Mouse (Mus musculus): Measurements from ENCODE around the gene Gmpr.
A peak's percentile ranks its signal among the peaks of the same experiment; 100 is the strongest.
"Not testable (repeated sequence)": the region's sequence is repeated elsewhere in the genome, so short reads cannot be mapped to it uniquely, and the experiment has no call there.

Gene Gmpr

GRCm38 (mm10) chr13:45507274-45508229 is at the start of gene Gmpr:
Gene Gmpr (plus strand): TSS chr13:45507444.
- peak; percentile 72 for DNase-seq

- no peak for DNase-seq
Measured at GRCm38 (mm10) chr13:45457459-45457858, 49.8 kb upstream of the Gmpr start.

- no peak for DNase-seq
Measured at GRCm38 (mm10) chr13:45460177-45460576, 47.1 kb upstream of the Gmpr start.

DNA sequence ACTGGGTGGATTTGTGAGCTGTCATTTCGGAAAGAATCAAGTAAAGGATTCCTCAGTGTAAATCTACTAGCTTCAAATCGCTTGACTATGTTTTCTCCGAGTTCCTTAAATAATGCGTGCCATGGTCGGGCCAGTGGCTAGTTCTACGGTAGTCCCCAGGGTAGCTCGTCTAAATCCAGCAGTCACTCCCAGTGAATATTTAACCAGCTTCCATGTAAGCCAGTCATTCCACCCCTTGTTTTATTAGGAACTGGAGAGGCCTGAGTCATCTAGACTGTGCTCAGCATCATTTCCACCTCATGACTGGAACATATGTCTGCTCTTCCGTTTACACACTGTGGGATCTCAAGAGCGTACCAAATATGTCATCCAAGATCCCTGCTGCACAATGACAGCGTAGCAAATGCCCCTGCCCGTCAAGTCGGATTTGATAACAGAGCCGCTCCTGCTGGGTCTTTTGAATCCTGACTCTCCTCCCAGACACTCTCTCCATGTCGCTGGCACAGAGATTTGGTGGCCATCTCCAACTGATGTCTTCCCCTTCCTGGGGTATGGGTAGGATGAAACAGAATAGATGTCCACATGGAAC is 45.8 kb upstream of the Gmpr start:
- DNase-seq = no peak

- DNase-seq = no peak
Measured at GRCm38 (mm10) chr13:45465616-45466015, 41.6 kb upstream of the Gmpr start.

DNA sequence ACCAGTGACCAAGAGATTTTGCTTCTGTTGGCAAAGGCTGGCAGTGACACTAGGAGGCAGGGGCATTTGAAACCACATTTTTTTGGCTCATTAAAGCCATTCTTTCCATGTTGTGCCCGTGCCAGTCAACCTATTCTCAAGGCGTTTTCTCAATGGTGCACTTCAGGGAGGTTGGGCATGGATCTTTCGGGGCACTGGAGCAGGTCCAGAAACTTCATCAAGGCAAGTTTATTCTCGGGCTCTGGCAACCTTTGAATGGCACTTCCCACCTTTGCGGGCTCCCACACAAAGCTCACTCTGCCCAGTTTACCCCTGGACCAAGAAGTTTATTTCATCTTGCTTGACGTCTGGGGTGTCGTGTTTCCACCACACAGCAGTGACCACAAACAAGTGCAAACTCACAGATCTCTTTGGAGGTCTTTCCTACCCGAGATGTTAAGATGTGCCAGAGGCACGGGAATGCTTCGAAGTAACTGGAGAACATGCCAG is 41.2 kb upstream of the Gmpr start:
- DNase-seq = no peak

DNA sequence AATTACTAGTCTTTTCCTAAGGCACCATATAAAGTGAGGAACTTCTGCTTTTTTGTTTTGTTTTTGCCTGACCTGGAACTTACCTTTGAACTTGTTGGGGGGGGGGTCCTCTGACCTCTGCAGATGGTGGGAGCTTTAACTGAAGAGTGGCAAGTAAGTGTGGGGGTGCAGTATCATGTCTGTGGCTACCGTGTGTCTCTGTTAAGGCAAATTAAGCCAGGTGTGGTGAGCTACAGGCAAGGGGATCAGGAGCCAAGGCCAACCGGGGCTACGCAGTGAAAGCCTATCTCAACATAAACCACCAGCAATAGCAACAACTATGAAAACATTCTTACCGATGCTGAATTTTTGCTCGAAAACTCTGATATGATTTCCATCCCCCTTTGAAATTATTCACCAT is 38.5 kb upstream of the Gmpr start:
- DNase-seq = no peak

DNA sequence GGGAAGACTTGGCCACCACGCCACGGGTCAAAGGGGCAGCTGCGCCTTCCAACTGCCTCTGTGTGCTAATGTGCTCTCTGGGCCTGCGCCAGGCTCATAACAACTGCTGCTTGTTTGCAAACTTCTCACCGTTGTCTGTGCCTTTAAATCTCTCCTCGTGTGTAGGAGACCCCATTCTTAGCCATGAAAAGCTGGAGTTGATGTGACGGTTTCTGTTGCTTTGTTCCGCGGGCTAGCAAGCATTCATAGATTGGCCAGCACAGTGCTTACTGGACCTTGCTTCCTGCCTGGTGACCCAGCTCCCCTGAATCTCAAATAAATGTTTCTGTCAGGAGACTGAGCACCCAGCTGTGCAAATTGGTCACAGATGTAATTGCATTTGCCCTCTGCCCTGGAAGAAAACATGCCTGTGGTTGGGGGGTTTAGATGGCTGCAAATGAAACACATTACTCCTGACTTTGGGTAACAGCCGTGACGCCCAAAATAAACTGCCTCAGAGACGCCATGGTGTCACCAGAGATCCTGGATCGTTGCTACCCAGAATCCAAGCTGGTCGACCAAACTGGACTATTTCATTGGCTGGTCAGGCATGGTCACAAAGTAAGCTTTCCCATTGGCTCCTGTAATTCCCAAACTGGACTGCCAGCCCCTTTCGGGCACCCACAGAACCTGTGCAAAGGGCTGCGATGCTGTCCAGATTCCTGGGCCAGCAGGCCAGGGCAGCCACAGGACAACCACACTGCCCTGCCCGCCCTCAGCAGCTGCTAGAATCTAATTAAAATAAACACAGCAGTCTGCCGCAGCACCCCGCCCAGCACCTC is 37.6 kb upstream of the Gmpr start:
- DNase-seq = peak; percentile 41

DNA sequence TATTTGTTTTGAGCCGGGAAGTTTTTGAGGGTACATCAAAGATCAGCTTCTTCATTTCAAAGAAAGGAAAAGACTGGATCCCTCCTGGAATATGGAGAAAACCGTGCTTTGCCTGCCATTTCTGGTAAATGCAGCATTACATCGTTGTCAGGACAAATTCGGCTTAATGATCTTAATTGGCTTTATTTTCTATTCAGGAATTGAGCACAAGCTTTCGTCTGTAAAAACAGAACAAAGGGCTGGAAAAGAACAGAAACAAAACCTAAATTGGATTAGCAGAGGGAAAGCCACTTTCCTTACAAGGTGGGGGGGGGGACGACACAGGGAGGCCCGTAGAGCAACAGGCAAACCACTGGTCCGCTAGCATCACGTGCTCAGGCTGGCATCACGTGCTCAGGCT is 33.9 kb upstream of the Gmpr start:
- DNase-seq = no peak

GRCm38 (mm10) chr13:45475297-45475696 is 31.9 kb upstream of the Gmpr start:
- DNase-seq = no peak

DNA sequence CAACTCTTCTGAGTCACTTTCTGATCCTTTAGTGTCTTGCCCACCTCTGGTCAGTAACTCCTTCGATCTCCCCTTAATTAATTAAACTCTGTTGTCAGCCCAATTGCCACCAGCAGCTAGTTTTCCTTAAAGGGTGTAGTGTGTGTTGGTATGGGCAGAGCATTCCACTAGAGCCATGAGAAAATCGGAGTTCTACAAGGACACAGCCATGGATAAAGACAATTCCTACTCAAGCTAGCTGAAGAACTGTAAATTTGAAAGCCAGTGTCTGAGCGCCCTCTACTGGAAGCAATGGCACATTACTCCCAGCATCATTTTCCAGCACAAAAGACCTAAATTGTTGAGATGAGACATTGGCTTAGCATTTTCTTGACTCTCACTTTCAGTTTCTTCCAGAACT is 30.1 kb upstream of the Gmpr start:
- peak; percentile 76 for DNase-seq

GRCm38 (mm10) chr13:45479951-45480350 is 27.3 kb upstream of the Gmpr start:
- DNase-seq = no peak

DNA sequence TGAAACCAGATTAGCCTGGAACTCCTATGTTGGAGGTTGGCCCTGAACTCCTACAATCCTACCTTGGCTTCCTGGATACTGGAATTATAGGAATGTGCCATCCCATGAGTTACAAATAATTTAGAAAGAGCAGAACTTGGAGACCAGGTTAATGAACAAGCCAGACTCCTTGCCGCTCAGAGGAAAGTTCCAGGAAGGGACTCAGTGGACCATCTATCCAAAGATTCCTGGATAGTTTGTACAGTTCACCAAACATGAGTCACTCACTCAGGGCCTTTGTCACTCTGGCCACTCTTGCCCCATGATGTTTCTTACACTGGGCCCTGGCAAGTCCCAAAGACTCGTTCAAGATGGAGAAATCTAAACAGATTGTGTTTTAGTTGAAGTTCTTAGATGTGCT is 24.0 kb upstream of the Gmpr start:
- no peak for DNase-seq

DNA sequence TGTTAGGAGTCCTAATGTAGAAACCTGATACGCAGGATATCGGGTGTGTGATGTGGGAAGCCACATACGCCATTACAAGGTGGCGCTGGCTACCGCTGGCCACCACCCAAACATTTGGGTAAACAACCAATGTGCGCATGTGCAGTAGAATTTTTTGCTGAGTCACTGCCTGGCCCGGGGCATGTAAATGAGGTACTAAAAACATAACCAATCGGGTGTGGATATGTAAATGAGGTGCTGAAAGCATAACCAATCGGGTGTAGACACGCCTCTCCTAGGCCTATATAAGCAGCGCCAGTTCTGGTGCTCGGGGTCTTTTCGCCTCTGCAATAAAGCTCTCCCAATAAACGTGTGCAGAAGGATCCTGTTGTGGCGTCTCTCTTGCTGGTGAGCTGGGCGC is 23.3 kb upstream of the Gmpr start:
- DNase-seq = not testable (repeated sequence)

DNA sequence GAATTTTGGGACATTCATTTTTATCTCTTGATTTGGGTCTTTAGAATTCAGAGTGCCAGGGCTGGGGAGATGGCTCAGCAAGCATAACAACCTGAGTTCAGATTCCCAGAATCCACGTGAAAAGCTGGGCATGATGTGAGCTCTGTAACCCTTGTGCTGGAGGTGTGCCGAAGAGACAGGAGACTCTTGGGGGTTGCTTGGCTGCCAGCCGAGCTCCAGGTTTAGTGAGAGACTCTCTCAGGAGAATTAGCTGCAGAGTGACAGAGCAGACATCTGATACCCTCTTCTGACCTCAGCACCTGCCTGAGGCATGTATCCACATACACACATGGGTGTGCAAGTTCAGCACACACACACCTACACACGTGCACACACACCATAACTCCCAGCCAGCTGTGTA is 21.6 kb upstream of the Gmpr start:
- no peak for DNase-seq

DNA sequence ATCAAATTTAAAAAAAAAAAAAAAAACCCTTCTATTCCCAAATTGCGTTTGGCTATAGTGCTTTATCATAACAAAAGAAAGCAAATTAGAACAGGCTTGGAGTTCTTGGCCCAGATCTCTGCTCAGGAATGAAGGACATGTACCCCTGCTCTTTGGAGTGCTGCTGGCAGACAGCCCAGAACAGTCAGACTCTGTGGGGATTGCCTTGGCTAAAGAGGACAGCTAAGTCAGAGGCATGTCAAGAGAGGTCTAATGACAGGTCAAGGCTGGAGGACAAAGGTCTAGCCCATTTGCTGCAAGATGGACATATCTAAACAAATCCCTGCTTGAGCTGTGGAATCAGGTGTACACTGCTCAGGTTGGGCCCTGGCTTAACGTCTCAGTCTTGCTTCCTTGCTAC is 20.6 kb upstream of the Gmpr start:
- DNase-seq = peak; percentile 83

GRCm38 (mm10) chr13:45491991-45492732 is 15.1 kb upstream of the Gmpr start:
- no peak for DNase-seq

DNA sequence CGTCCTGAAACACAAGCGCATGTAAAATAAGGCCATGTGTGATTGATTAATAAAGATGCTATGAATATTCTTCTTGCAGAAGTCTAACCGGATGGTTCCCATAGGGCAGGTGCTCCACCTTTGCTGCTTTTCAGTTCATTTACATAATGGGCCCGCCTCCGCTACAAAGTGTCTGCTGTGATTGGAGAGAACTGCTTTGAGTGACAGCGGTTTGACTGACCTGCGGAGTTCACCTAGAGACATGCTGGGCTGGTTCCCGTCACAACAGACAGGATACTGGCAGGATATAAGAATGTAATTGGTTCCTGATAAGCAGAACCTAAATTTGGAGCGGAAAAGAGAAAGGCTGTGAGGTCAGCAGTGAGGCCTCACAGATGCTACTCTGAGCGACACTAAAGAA is 13.4 kb upstream of the Gmpr start:
- no peak for DNase-seq

- DNase-seq = no peak
Measured at GRCm38 (mm10) chr13:45498623-45499022, 8.6 kb upstream of the Gmpr start.

- DNase-seq = no peak
Measured at GRCm38 (mm10) chr13:45499391-45499790, 7.9 kb upstream of the Gmpr start.

DNA sequence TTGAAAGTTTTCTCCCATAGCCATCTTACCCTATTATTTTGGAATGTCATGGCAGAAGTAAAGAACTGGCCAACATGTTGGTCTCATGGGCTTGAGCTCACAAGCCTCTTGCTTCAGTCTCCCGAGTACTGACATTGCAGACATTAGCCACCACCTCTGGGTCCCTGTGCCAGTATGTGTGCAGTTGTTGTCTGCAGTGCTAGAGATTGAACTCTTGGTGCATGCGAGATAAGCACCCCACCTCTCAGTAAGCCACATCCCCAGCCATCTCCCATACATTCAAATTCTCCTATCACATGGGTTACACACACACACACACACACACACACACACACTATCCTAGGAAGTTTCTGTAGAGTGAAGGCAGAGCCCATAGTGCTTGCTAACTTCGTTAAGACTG is 7.3 kb upstream of the Gmpr start:
- no peak for DNase-seq

- no peak for DNase-seq
Measured at GRCm38 (mm10) chr13:45502791-45503190, 4.5 kb upstream of the Gmpr start.

GRCm38 (mm10) chr13:45505546-45505945 is 1.7 kb upstream of the Gmpr start:
- no peak for DNase-seq
